Mouse (Mus musculus) G1E (cell line): ENCODE results near the gene Rgs3. TPM values are rescaled to one million over a fixed set of nuclear protein-coding genes. Genes with fewer than 3 reads are reported as not detected.

Experiments used
- ATAC-seq: 2 replicates; pipeline ENCODE4 v1.8.0; 2016; ENCODE audit warnings: mild to moderate bottlenecking; ENCODE audit not compliant: insufficient number of reproducible peaks, poor library complexity, low FRiP score, severe bottlenecking; ENCODE audit errors: extremely low read depth
- DNase-seq: peaks from one replicate; pipeline ENCODE4 v3.0.0; 2012; ENCODE audit warnings: low spot score
- H3K27me3 ChIP-seq: 2 replicates; pipeline ENCODE4 v1.6.1; 2012; ENCODE audit warnings: mild to moderate bottlenecking, low read length, inconsistent platforms; ENCODE audit not compliant: insufficient read depth
- H3K36me3 ChIP-seq: replicated peaks from 2 replicates; pipeline ENCODE3; 2012; ENCODE audit warnings: mild to moderate bottlenecking, inconsistent platforms
- H3K4me1 ChIP-seq: 2 replicates; pipeline ENCODE4 v1.6.1; 2012; ENCODE audit warnings: low read depth, low read length, inconsistent platforms, mixed read lengths; ENCODE audit not compliant: insufficient read depth
- H3K4me3 ChIP-seq: 2 replicates; pipeline ENCODE4 v1.5.1; 2012; ENCODE audit warnings: low read depth, mild to moderate bottlenecking, inconsistent platforms, low read length, moderate library complexity, mixed read lengths
- H3K9me3 ChIP-seq: replicated peaks from 2 replicates; pipeline ENCODE4 v1.6.1; 2012; ENCODE audit warnings: inconsistent platforms
- CTCF ChIP-seq: IDR thresholded peaks from 2 replicates; pipeline ENCODE4 v1.5.1; 2012; ENCODE audit warnings: low read depth, low read length, inconsistent platforms, mixed read lengths
- GATA1 ChIP-seq: IDR thresholded peaks from 2 replicates; pipeline ENCODE4 v1.6.1; 2012; ENCODE audit warnings: borderline replicate concordance, low read length, inconsistent platforms, mixed read lengths
- GATA2 ChIP-seq: IDR thresholded peaks from 2 replicates; pipeline ENCODE4 v1.6.1; 2012; ENCODE audit warnings: low read depth, low read length, inconsistent platforms, borderline replicate concordance
- POLR2AphosphoS5 ChIP-seq: IDR thresholded peaks from 2 replicates; pipeline ENCODE4 v1.6.1; 2012; ENCODE audit warnings: low read depth, low read length, inconsistent platforms; ENCODE audit not compliant: insufficient replicate concordance
- TAL1 ChIP-seq: conservative IDR thresholded peaks from 2 replicates; pipeline ENCODE4 v1.6.1; 2012; ENCODE audit warnings: low read depth, low read length, inconsistent platforms, mixed read lengths
- polyA plus RNA-seq: library from polyadenylated mRNA; stranded (reverse); fragments of >175 nt; gene quantifications from 2 replicates; pipeline ENCODE4 v1.2.3, GENCODE M21; 2012
- total RNA-seq, 2 experiments: library from RNA; stranded (forward) in 1 of 2; stranded (reverse) in 1 of 2; fragments of 200-1000 nt in 1 of 2; fragments of >200 nt in 1 of 2; fragmentation: Nextera tagmentation in 1 of 2; gene quantifications; 2 replicates each; pipeline ENCODE4 v1.2.3; 2014 to 2017

The Rgs3 gene
- total RNA-seq (2014; fragmentation: Nextera tagmentation), result not detected in 2 replicates
- 0.16 and 0.23 TPM in 2 replicates for total RNA-seq (2017)
- polyA plus RNA-seq, result not detected in 2 replicates

DNA sequence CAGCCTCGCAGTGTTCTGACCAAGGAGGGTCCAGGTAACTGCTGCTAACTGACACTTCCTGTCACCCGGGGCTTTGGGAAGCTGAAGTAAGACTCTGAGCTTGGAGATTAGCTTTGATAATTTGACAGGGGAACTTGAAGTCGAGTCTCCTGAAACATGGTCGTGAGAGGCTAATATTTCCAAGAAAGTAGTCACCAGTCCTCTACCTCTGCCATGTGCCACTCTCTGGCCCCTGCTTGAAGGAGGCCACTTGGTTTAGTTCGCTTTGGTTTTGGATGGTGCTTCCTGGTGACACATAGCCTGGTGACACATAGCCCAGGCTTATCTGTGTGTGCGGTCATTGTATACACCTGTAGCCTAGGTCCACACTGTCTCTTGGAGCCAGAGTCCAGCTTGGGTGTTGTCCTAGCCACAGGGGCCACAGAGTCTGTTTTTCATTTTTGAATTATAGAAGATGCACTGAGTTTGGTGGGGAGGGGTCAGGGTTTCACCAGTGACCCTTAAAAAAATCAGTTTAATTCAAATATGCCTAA is at the start of gene Rgs3:
TSS of gene Rgs3 (plus strand) at position 51 of the 533 bp plus-strand sequence.
- TF ChIP-seq CTCF (no peak), POLR2AphosphoS5 (no peak)
- H3K27me3 ChIP-seq, result peaks cover 3% of the 10 kb centered on the region; the same call in 1 of the 2 replicates
- ATAC-seq (no peak), DNase-seq (no peak)
- H3K36me3 ChIP-seq, result no peaks in the 10 kb centered on the region
- H3K9me3 ChIP-seq, result no peaks in the 10 kb centered on the region
- no peak within 1 kb of the TSS for H3K4me3 ChIP-seq
- no peaks in the 10 kb centered on the region for H3K4me1 ChIP-seq

DNA sequence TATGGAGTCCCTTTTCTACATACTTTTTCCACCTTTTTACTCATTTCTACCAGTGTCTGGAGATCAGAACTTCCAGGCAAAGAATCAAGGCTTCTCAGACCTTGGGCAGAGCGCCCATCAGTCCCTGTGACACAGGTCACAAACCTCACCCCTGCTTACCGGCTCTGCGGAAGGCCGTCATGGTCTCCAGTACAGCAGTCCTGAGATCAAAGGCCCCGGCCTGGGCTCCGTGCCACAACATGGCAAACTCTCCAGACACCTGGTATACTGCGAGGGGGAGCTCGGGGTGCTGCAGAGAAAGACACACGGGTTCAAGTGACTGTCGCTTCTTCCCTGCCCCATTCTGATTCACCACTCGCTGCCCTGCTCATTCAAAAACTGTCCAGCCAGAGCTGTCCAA is 49.7 kb upstream of the Rgs3 start:
- no peak for TF ChIP-seq CTCF
- TF ChIP-seq TAL1, result no peak
- TF ChIP-seq GATA1, result no peak
- no peak for TF ChIP-seq POLR2AphosphoS5
- no peak for TF ChIP-seq GATA2
- Histone ChIP-seq H3K4me3 (no peak overlapping the region), H3K36me3 (peaks cover 79% of the 10 kb centered on the region), H3K9me3 (no peaks in the 10 kb centered on the region), H3K4me1 (peaks cover 83% of the 10 kb centered on the region), H3K27me3 (no peaks in the 10 kb centered on the region)
- ATAC-seq, result no peak
- DNase-seq, result no peak

DNA sequence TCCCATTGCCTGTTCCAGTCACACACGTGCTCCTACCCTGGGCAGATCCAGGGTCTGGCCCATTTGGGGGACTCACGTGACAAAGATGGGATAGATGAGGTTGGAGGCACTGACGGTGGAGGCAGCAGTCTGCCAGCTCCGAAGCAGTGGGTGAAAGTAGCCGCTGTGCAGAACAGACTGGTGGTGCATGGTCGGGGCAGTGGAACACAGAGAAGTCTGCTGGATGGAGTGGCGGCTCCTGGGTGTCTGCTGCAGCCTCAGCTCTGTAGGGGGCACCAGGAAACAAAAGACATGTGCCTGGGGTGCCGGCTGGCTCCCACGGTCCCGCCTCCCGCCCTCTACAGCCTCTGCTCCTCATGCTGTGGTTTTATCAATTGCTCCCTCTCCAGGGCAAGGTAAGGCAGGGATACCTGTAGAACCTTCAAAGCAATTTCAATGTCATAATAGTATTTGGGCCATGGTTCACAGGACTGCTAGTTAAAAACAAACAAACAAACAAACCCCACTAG is 45.6 kb upstream of the Rgs3 start:
- ATAC-seq (no peak), DNase-seq (no peak)
- peak overlapping the region; percentile 24; the same call in 1 of the 2 replicates for H3K4me3 ChIP-seq
- H3K36me3 ChIP-seq, result peaks cover 71% of the 10 kb centered on the region
- no peak for TF ChIP-seq POLR2AphosphoS5
- no peak for TF ChIP-seq GATA1
- no peaks in the 10 kb centered on the region for H3K27me3 ChIP-seq
- H3K9me3 ChIP-seq, result no peaks in the 10 kb centered on the region
- H3K4me1 ChIP-seq, result peaks cover 92% of the 10 kb centered on the region

DNA sequence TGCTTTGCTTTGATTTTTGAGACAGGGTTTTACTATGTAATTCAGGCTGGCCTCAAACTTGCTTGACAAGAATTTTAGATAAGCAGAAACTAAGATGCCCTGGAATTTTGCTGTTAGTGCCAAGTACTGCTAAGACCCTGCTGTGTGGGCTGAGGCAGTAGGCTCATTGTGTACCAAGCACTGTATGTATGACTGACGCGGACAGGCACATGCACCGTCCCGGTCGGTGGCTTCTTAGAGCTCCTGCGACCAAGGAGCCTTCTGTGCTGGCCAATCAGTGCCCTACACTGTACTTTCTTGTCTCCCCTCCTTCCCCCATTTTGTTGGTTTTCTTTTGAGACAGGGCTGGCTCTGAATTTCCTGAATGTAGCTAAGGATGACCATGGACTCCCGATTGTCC is 44.7 kb upstream of the Rgs3 start:
- Histone ChIP-seq H3K4me1 (peaks cover 90% of the 10 kb centered on the region), H3K36me3 (peaks cover 62% of the 10 kb centered on the region), H3K27me3 (no peaks in the 10 kb centered on the region), H3K4me3 (peak overlapping the region; percentile 77; the same call in 1 of the 2 replicates), H3K9me3 (no peaks in the 10 kb centered on the region)
- no peak for ATAC-seq
- TF ChIP-seq POLR2AphosphoS5, result no peak
- TF ChIP-seq CTCF, result no peak
- TF ChIP-seq TAL1, result no peak
- TF ChIP-seq GATA1, result no peak
- no peak for TF ChIP-seq GATA2
- DNase-seq, result no peak

DNA sequence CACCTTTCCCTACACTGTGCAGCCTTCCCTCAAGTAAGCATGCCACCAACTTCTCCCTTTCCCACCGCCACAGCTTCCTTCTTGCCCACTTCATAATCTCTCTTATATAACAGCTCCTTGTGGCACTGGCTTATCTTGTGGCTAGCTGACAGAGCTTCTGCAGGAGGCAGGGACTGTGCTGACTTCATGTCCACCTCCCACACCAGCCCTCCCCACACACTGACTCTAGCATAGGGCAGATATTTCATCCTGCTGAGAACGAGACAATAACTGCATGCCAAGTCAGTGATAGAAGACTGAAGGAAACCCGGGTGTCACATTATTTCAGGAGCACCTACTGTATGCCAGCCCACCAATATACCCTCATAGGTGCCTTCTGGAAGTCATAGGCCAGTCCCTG is 44.2 kb upstream of the Rgs3 start:
- Histone ChIP-seq H3K4me3 (peak overlapping the region; percentile 77; the same call in 1 of the 2 replicates), H3K9me3 (no peaks in the 10 kb centered on the region), H3K4me1 (peaks cover 86% of the 10 kb centered on the region), H3K36me3 (peaks cover 57% of the 10 kb centered on the region), H3K27me3 (no peaks in the 10 kb centered on the region)
- DNase-seq (peak; percentile 65), ATAC-seq (no peak)
- TF ChIP-seq GATA2 (no peak), TAL1 (no peak)

DNA sequence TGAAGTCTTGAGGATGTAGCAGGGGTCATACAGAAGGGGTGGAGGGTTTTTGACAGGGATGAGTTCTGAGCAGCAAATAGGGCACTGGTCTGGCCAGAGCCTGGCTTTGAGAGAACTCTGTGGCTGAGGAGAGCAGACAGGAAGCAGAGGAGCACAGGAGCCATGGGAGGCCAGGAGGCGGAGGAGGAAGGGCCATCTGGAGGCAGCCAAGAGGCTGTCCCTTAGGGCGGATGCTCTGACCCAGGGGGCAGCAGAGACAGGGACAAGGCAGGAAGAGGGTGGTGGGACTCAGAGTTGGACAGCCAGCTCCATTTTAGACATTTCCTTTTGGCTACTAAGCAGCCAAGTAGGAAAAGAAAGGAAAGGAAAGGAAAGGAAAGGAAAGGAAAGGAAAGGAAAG is 43.6 kb upstream of the Rgs3 start:
- ATAC-seq (no peak), DNase-seq (no peak)
- Histone ChIP-seq H3K9me3 (no peaks in the 10 kb centered on the region), H3K4me1 (peaks cover 86% of the 10 kb centered on the region), H3K27me3 (no peaks in the 10 kb centered on the region), H3K36me3 (peaks cover 51% of the 10 kb centered on the region), H3K4me3 (peak overlapping the region; percentile 77)
- no peak for TF ChIP-seq POLR2AphosphoS5
- no peak for TF ChIP-seq GATA2
- no peak for TF ChIP-seq TAL1
- no peak for TF ChIP-seq CTCF
- TF ChIP-seq GATA1, result no peak

DNA sequence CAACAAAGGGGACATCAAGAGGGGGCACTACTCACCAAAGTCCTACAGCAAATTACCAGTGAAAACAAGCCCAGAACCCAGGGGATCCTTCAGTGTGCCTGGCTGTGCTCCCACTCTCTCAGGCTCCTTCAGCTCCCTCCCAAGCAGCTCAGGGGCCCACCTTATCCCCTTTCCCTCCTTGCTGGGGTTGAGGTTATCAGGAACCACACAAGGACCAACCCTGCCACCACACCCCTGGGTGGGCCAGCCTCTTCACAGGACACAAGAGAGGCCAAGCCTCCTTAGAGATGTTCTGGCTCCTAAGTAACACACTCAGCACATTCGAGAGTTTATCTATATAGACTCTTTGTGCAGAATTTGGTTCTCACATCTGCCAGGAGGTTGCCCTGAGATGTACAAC is 43.1 kb upstream of the Rgs3 start:
- TF ChIP-seq TAL1, result peak; percentile 95
- no peak for TF ChIP-seq GATA2
- TF ChIP-seq POLR2AphosphoS5, result no peak
- no peak for TF ChIP-seq GATA1
- no peak for TF ChIP-seq CTCF
- ATAC-seq (peak; percentile 71), DNase-seq (peak; percentile 96)
- H3K27me3 ChIP-seq, result no peaks in the 10 kb centered on the region
- no peaks in the 10 kb centered on the region for H3K9me3 ChIP-seq
- peaks cover 84% of the 10 kb centered on the region for H3K4me1 ChIP-seq
- H3K4me3 ChIP-seq, result peak overlapping the region; percentile 77; the same call in 1 of the 2 replicates
- peaks cover 48% of the 10 kb centered on the region for H3K36me3 ChIP-seq
